Mouse (Mus musculus) small intestine, adult 2 months (tissue): Measurements from ENCODE around the gene Ush2a.

ENCODE experiments used
- CTCF ChIP-seq: fragments of 200-500 bp; IDR thresholded peaks from 2 replicates; pipeline ENCODE4 v1.5.1; 2012; ENCODE audit warnings: low read depth, mild to moderate bottlenecking, control low read depth, inconsistent platforms, low read length, moderate library complexity, mixed read lengths; ENCODE audit not compliant: insufficient replicate concordance, insufficient read length; ENCODE audit errors: extremely low read depth
- POLR2A ChIP-seq: fragments of 200-500 bp; IDR thresholded peaks from 2 replicates; pipeline ENCODE4 v1.6.1; 2012; ENCODE audit warnings: low read depth, mild to moderate bottlenecking, control low read depth, inconsistent platforms, low read length, moderate library complexity

DNA sequence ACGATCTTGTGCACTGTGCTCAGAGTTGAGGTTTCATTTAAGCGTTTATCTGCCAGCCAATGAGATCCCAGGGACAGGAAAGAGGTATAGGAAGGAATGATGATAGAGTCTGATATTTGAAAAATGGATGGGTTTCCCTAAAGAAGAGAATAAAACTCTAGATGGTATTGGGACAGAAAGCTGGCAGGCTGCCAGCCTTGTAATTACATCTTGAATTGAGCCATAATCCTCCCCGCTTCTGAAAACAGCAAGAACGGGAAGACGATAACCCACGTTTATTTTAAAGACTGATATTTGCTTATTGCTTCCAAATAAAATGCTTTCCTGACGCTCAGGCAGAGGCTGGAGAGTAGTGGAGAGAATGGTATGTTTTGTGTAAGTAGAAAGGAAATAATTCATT lies 481.1 kb downstream of the Ush2a start:
- TF ChIP-seq CTCF (no peak), POLR2A (no peak)
